14 mouse cellular contexts compared by ENCODE assay signal in the genomic region with DNA sequence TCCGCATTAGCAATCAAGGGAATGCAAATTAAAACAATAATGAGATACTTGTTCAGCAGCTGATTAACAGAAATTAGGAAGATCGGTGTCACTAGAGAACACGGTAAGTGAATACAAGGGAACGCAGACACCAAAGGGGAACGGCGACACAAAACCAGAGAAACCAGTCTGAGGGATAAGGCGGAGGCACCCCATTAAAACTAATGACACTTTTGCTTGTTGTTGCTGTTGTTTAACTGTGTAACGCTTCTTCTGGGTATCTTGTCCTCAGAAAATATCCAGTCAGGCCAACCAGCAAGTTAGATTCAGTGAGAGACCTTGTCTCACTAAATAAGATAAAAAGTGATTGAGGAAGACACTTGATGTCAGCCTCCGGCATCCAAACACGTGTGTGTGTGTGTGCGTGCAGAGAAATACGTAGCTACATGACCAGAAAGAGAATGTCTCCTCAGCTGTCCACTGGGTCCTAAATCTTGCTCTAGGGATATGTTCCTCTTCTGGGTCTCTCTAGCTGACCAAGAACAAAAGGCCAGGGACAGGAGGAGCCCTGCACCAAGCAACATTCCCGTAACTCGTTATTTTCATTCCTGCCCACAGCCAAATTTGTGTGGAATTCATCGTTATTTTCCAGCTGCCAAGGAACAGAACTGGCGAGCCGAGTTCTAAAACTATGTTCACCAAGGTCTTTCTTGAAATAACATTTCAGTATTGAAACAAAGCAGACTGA.
DNase-seq lines count a peak whose midpoint lies in the region; ATAC-seq and TF ChIP-seq lines count a peak whose summit lies in the region.
"Had no signal": no experiment of that assay in that cellular context is flagged by ENCODE, and none has a peak within 500 bp of the region (broad histone marks: within the 10 kb centered on the region; RNA-seq: fewer than 3 reads in every experiment).

No protein-coding gene starts in this region.

- H3K9me3 ChIP-seq in midbrain, embryonic 12.5 days = no peaks in the 10 kb centered on the region
- H3K9me3 ChIP-seq in midbrain, embryonic 14.5 days (ENCODE audit: control insufficient read depth, low read length) = no peaks in the 10 kb centered on the region
- H3K9me3 ChIP-seq in forebrain, embryonic 15.5 days = no peaks in the 10 kb centered on the region
- H3K9me3 ChIP-seq: hindbrain, embryonic 10.5 days; neural tube, embryonic 13.5 days had no signal

- H3K4me3 ChIP-seq in left cerebral cortex, adult 2 months = no peak overlapping the region
- H3K4me3 ChIP-seq in midbrain, embryonic 12.5 days = no peak overlapping the region
- H3K4me3 ChIP-seq in midbrain, embryonic 14.5 days (replicated peaks; ENCODE audit: low read depth, low read length) = no peak overlapping the region
- no peak overlapping the region for H3K4me3 ChIP-seq in forebrain, embryonic 15.5 days
- H3K4me3 ChIP-seq: hindbrain, embryonic 10.5 days; neural tube, embryonic 13.5 days had no signal

- H3K27me3 ChIP-seq in midbrain, embryonic 12.5 days = peaks cover 19% of the 10 kb centered on the region; the same call in 1 of the 2 replicates
- no peaks in the 10 kb centered on the region for H3K27me3 ChIP-seq in midbrain, embryonic 14.5 days (ENCODE audit: control insufficient read depth, insufficient read depth, low read length)
- H3K27me3 ChIP-seq in forebrain, embryonic 15.5 days = no peaks in the 10 kb centered on the region
- H3K27me3 ChIP-seq: neural tube, embryonic 13.5 days had no signal

- TF ChIP-seq CTCF in left cerebral cortex, adult 2 months (IDR thresholded peaks at IDR 0.05) = no peak

- peak overlapping the region; percentile 32 for H3K27ac ChIP-seq in left cerebral cortex, adult 2 months
- 0 out of 2 replicates have a peak overlapping the region, but pooled peaks have one; percentile 2 for H3K27ac ChIP-seq in midbrain, embryonic 12.5 days (replicated peaks)
- no peak overlapping the region for H3K27ac ChIP-seq in midbrain, embryonic 14.5 days (replicated peaks; ENCODE audit: low read depth, low read length)
- H3K27ac ChIP-seq in forebrain, embryonic 15.5 days (replicated peaks) = peak overlapping the region; percentile 39
- H3K27ac ChIP-seq: hindbrain, embryonic 10.5 days; neural tube, embryonic 13.5 days had no signal

- H3K36me3 ChIP-seq in midbrain, embryonic 12.5 days = peaks cover 12% of the 10 kb centered on the region
- H3K36me3 ChIP-seq in midbrain, embryonic 14.5 days (ENCODE audit: control insufficient read depth, insufficient read depth, low read length) = no peaks in the 10 kb centered on the region
- H3K36me3 ChIP-seq in forebrain, embryonic 15.5 days = no peaks in the 10 kb centered on the region
- H3K36me3 ChIP-seq: neural tube, embryonic 13.5 days had no signal

- no peak for ATAC-seq in midbrain, embryonic 12.5 days (ENCODE audit: low FRiP score, low read depth)
- ATAC-seq in midbrain, embryonic 14.5 days (ENCODE audit: low FRiP score, low TSS enrichment) = no peak
- no peak for ATAC-seq in forebrain, embryonic 15.5 days (replicated peaks)
- ATAC-seq in inflammation-experienced regulatory T-cells, adult 6 months = no peak

- no peak for DNase-seq in left cerebral cortex, adult 2 months (ENCODE audit: extremely low spot score in 1 of 2, low spot score in 2 of 2)
- DNase-seq in left cerebral cortex, postnatal 10 days (ENCODE audit: extremely low spot score in 1 of 2, low spot score in 2 of 2) = no peak
- no peak for DNase-seq in midbrain, embryonic 14.5 days
- DNase-seq in retina, postnatal 1 day = peak; percentile 76
- DNase-seq in urinary bladder, postnatal 10 days (ENCODE audit: low spot score) = no peak
- DNase-seq: cerebellum, adult 9-11 months; gastrocnemius, postnatal 10 days; heart, adult 18-20 months; layer of hippocampus, postnatal 36 days had no signal

- no peak overlapping the region for H3K9ac ChIP-seq in midbrain, embryonic 12.5 days (replicated peaks)
- no peak overlapping the region for H3K9ac ChIP-seq in midbrain, embryonic 14.5 days (replicated peaks; ENCODE audit: low read length)
- no peak overlapping the region for H3K9ac ChIP-seq in forebrain, embryonic 15.5 days (replicated peaks)
- H3K9ac ChIP-seq: neural tube, embryonic 13.5 days had no signal

- 76% methylated on average over 17 of the region's 17 CpGs for WGBS in midbrain, embryonic 12.5 days
- WGBS in midbrain, embryonic 14.5 days = 71% methylated on average over 17 of the region's 17 CpGs
- 32% methylated on average over 17 of the region's 17 CpGs for WGBS in forebrain, embryonic 15.5 days

- intact Hi-C loops in left cerebral cortex, adult 2 months (cut with DNase I) = no loop called here
- intact Hi-C loops in left cerebral cortex, postnatal 10 days (cut with DNase I) = no loop called here

- peaks cover 30% of the 10 kb centered on the region for H3K4me1 ChIP-seq in midbrain, embryonic 12.5 days
- H3K4me1 ChIP-seq in midbrain, embryonic 14.5 days (ENCODE audit: control insufficient read depth, insufficient read depth, low read length) = 0 out of 2 replicates have a peak, but pooled peaks cover 10% of the 10 kb centered on the region
- peaks cover 38% of the 10 kb centered on the region for H3K4me1 ChIP-seq in forebrain, embryonic 15.5 days

- H3K4me2 ChIP-seq in midbrain, embryonic 12.5 days (replicated peaks) = no peak overlapping the region
- no peak overlapping the region for H3K4me2 ChIP-seq in midbrain, embryonic 14.5 days (ENCODE audit: low read length)
- peak overlapping the region; percentile 11; the same call in 1 of the 2 replicates for H3K4me2 ChIP-seq in forebrain, embryonic 15.5 days (replicated peaks)
- H3K4me2 ChIP-seq: neural tube, embryonic 13.5 days had no signal
